Mouse (Mus musculus) layer of hippocampus, adult 6 months (tissue): ENCODE measurements around the gene Cnmd. TPM values are rescaled to one million over a fixed set of nuclear protein-coding genes. Genes with fewer than 3 reads are reported as not detected.

Experiments
- long read RNA-seq, 2 experiments: library from polyadenylated mRNA; unstranded; transcript quantifications; one replicate each; pipeline ENCODE4 v2.0.0; 2019 to 2020
- polyA plus RNA-seq: library from polyadenylated mRNA; unstranded; fragments of <200 nt; fragmentation: Nextera tagmentation; gene quantifications from 2 replicates; pipeline ENCODE4 v1.2.3, GENCODE M21; 2021

The Cnmd gene
- 6.2 and 6.8 TPM in 2 replicates for polyA plus RNA-seq
- long read RNA-seq, experiment 1, partial matches to known transcripts, result 2 of 9 reads
- long read RNA-seq, experiment 1, other reads (novel, unspliced or antisense), result 1 of 9 reads
- long read RNA-seq, experiment 2, partial matches to known transcripts, result 0 of 3 reads
- long read RNA-seq, experiment 2, other reads (novel, unspliced or antisense), result 1 of 3 reads

DNA sequence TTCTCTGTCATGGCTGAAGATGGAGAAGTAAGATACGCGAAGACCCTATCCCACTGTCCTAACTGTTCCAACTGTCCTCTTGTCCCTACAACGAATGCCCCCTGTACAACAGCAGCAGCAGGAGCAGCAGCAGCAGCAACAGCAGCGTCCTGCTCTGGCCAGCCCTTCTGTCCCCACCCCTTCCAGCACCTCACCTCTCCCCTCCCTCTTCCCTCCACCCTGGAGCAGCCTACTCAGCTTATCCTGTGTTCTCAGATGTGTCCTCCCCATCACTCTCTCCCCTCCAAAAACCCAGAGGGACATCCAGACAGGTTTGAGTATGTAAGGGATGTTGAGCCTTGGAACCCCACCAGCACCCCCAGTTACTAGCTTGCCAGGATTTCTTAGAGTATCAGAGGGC lies at the start of gene Cnmd:
Cnmd (minus strand) TSS at position 170 of the 400 bp plus-strand sequence.

Other genes with a start within 250 kb of the Cnmd start
- gene Kbtbd7, start 235.7 kb downstream of the Cnmd start, polyA plus RNA-seq, result 11.2 and 14.2 TPM in 2 replicates
- 0.78 and 0.94 TPM in 2 replicates for gene Kbtbd6, start 210.3 kb downstream of the Cnmd start, polyA plus RNA-seq
- gene Elf1, start 181.0 kb downstream of the Cnmd start, polyA plus RNA-seq, result 1.3 TPM in 2 replicates
- gene Wbp4, start 180.7 kb downstream of the Cnmd start, polyA plus RNA-seq, result 30.6 and 30.8 TPM in 2 replicates
- gene Sugt1, start 74.5 kb downstream of the Cnmd start, polyA plus RNA-seq, result 131 and 146 TPM in 2 replicates
- gene Pcdh8, start 109.1 kb upstream of the Cnmd start, polyA plus RNA-seq, result 15.0 and 15.8 TPM in 2 replicates